Mouse (Mus musculus): ENCODE data around the gene Emb.

Emb gene

GRCm38 (mm10) chr13:117220501-117221321 lies 12.4 kb downstream of the Emb start, which contains the start of gene Gm17509:
TSS of gene Gm17509 (minus strand) at chr13:117221075.
- DNase-seq: no peak

- no peak for DNase-seq
Measured at GRCm38 (mm10) chr13:117223125-117223524, 14.8 kb downstream of the Emb start.

GRCm38 (mm10) chr13:117224901-117225300 lies 16.6 kb downstream of the Emb start:
- no peak for DNase-seq

- DNase-seq: no peak
Measured at GRCm38 (mm10) chr13:117225561-117225960, 17.2 kb downstream of the Emb start.

- DNase-seq: no peak
Measured at GRCm38 (mm10) chr13:117230371-117231110, 22.2 kb downstream of the Emb start.

GRCm38 (mm10) chr13:117233808-117234207 lies 25.5 kb downstream of the Emb start:
- no peak for DNase-seq

- no peak for DNase-seq
Measured at GRCm38 (mm10) chr13:117234486-117234885, 26.1 kb downstream of the Emb start.

- peak; percentile 46 for DNase-seq
Measured at GRCm38 (mm10) chr13:117235530-117236212, 27.3 kb downstream of the Emb start.

- DNase-seq: no peak
Measured at GRCm38 (mm10) chr13:117237111-117237510, 28.8 kb downstream of the Emb start.

- DNase-seq: no peak
Measured at GRCm38 (mm10) chr13:117242063-117242462, 33.7 kb downstream of the Emb start.

- no peak for DNase-seq
Measured at GRCm38 (mm10) chr13:117242621-117243020, 34.3 kb downstream of the Emb start.

GRCm38 (mm10) chr13:117260704-117261103 lies 52.4 kb downstream of the Emb start:
- no peak for DNase-seq

- no peak for DNase-seq
Measured at GRCm38 (mm10) chr13:117266156-117266555, 57.8 kb downstream of the Emb start.

- no peak for DNase-seq
Measured at GRCm38 (mm10) chr13:117267963-117268362, 59.6 kb downstream of the Emb start.

- peak; percentile 10 for DNase-seq
Measured at GRCm38 (mm10) chr13:117284036-117284435, 75.7 kb downstream of the Emb start.

- no peak for DNase-seq
Measured at GRCm38 (mm10) chr13:117286939-117287338, 78.6 kb downstream of the Emb start.

GRCm38 (mm10) chr13:117287400-117287799 lies 79.1 kb downstream of the Emb start:
- DNase-seq: no peak

- peak; percentile 68 for DNase-seq
Measured at GRCm38 (mm10) chr13:117289494-117290270, 81.3 kb downstream of the Emb start.

- peak; percentile 65 for DNase-seq
Measured at GRCm38 (mm10) chr13:117311446-117312225, 103.3 kb downstream of the Emb start.
